Mouse (Mus musculus) embryo, embryonic 10.5 days (tissue): ENCODE results near the gene B3gat3.

Source experiments
- DNase-seq: peaks from one replicate; pipeline ENCODE4 v3.0.0-alpha.2; 2015; ENCODE audit warnings: low spot score

The B3gat3 gene

GRCm38 (mm10) chr19:8897865-8898495 is 22.2 kb upstream of the B3gat3 start, which contains the start of gene Ganab:
Gene Ganab (plus strand): TSS chr19:8898071.
- DNase-seq, result peak; percentile 99

- no peak for DNase-seq
These were observed 21.6 kb upstream of the B3gat3 start for GRCm38 (mm10) chr19:8898576-8898975.

- no peak for DNase-seq
These were observed 21.1 kb upstream of the B3gat3 start for GRCm38 (mm10) chr19:8899079-8899478.

- DNase-seq, result no peak
These were observed 16.8 kb upstream of the B3gat3 start for GRCm38 (mm10) chr19:8903412-8903811.

GRCm38 (mm10) chr19:8908531-8908930 is 11.6 kb upstream of the B3gat3 start:
- no peak for DNase-seq

- no peak for DNase-seq
These were observed 8.4 kb upstream of the B3gat3 start for GRCm38 (mm10) chr19:8911810-8912209.

GRCm38 (mm10) chr19:8914212-8914611 is 6.0 kb upstream of the B3gat3 start:
- no peak for DNase-seq

GRCm38 (mm10) chr19:8919000-8919399 is 1.2 kb upstream of the B3gat3 start:
- DNase-seq, result no peak

- DNase-seq, result no peak
These were observed 496 bp upstream of the B3gat3 start for GRCm38 (mm10) chr19:8919684-8920072.

GRCm38 (mm10) chr19:8920836-8921291 is 690 bp downstream of the B3gat3 start:
- peak; percentile 82 for DNase-seq

- DNase-seq, result no peak
These were observed 1.6 kb downstream of the B3gat3 start for GRCm38 (mm10) chr19:8921741-8922140.

GRCm38 (mm10) chr19:8926766-8927165 is 6.6 kb downstream of the B3gat3 start:
- no peak for DNase-seq

- no peak for DNase-seq
These were observed 7.8 kb downstream of the B3gat3 start for GRCm38 (mm10) chr19:8927891-8928525.

- DNase-seq, result no peak
These were observed 8.6 kb downstream of the B3gat3 start for GRCm38 (mm10) chr19:8928689-8929223.

- peak; percentile 91 for DNase-seq
These were observed 9.3 kb downstream of the B3gat3 start, which contains the start of the genes Rom1 and Eml3 for GRCm38 (mm10) chr19:8929224-8930088. Gene Rom1 (minus strand): TSS chr19:8929356. Gene Eml3 (plus strand): TSS chr19:8929552.

GRCm38 (mm10) chr19:8930117-8930516 is 9.9 kb downstream of the B3gat3 start:
- DNase-seq, result no peak

GRCm38 (mm10) chr19:8930771-8931170 is 10.6 kb downstream of the B3gat3 start:
- no peak for DNase-seq

- DNase-seq, result no peak
These were observed 16.6 kb downstream of the B3gat3 start for GRCm38 (mm10) chr19:8936736-8937135.

GRCm38 (mm10) chr19:8940526-8941133 is 20.5 kb downstream of the B3gat3 start:
- no peak for DNase-seq

GRCm38 (mm10) chr19:8941136-8941514 is 21.0 kb downstream of the B3gat3 start:
- DNase-seq, result peak; percentile 17

- peak; percentile 98 for DNase-seq
These were observed 21.5 kb downstream of the B3gat3 start, which contains the start of gene Mta2 for GRCm38 (mm10) chr19:8941515-8942217. Gene Mta2 (plus strand): TSS chr19:8941875.
